Mouse (Mus musculus) lung, postnatal 4 days (tissue): ENCODE measurements around the gene Pum1.
"Not testable (repeated sequence)": the region's sequence is repeated elsewhere in the genome, so short reads cannot be mapped to it uniquely, and the experiment has no call there.

Experiments used
- DNase-seq, 2 experiments: peaks; one replicate each; pipeline ENCODE4 v3.0.0; 2021

Gene Pum1

GRCm38 (mm10) chr4:130662979-130663725 is at the start of gene Pum1:
TSS of gene Pum1 (plus strand) at chr4:130663321.
- DNase-seq = peak; percentile 91 to 95

GRCm38 (mm10) chr4:130629391-130629790 is 33.7 kb upstream of the Pum1 start:
- DNase-seq = peak; percentile 25 to 34

GRCm38 (mm10) chr4:130630232-130630847 is 32.8 kb upstream of the Pum1 start:
- no peak for DNase-seq

GRCm38 (mm10) chr4:130635076-130635475 is 28.0 kb upstream of the Pum1 start:
- not testable (repeated sequence) for DNase-seq

- DNase-seq = no peak
These were observed 26.4 kb upstream of the Pum1 start for GRCm38 (mm10) chr4:130636761-130637160.

GRCm38 (mm10) chr4:130637488-130638422 is 25.4 kb upstream of the Pum1 start:
- no peak for DNase-seq

- no peak for DNase-seq
These were observed 22.9 kb upstream of the Pum1 start for GRCm38 (mm10) chr4:130640031-130640717.

GRCm38 (mm10) chr4:130642468-130642867 is 20.7 kb upstream of the Pum1 start:
- no peak for DNase-seq

GRCm38 (mm10) chr4:130645426-130645825 is 17.7 kb upstream of the Pum1 start:
- no peak for DNase-seq

- no peak for DNase-seq
These were observed 11.8 kb upstream of the Pum1 start for GRCm38 (mm10) chr4:130651286-130651685.

- DNase-seq = no peak
These were observed 10.6 kb upstream of the Pum1 start for GRCm38 (mm10) chr4:130652546-130652945.

GRCm38 (mm10) chr4:130657820-130658565 is 5.1 kb upstream of the Pum1 start:
- DNase-seq = no peak

GRCm38 (mm10) chr4:130659470-130659869 is 3.7 kb upstream of the Pum1 start:
- no peak for DNase-seq

- DNase-seq = no peak
These were observed 3.0 kb upstream of the Pum1 start for GRCm38 (mm10) chr4:130660106-130660505.

- no peak for DNase-seq
These were observed 2.0 kb upstream of the Pum1 start for GRCm38 (mm10) chr4:130661151-130661550.

GRCm38 (mm10) chr4:130662305-130662704 is 816 bp upstream of the Pum1 start:
- DNase-seq = not testable (repeated sequence)

GRCm38 (mm10) chr4:130663810-130664401 is 785 bp downstream of the Pum1 start:
- peak; percentile 29 to 35 for DNase-seq

- no peak for DNase-seq
These were observed 1.4 kb downstream of the Pum1 start for GRCm38 (mm10) chr4:130664414-130665029.

- DNase-seq = no peak
These were observed 2.1 kb downstream of the Pum1 start for GRCm38 (mm10) chr4:130665176-130665575.

GRCm38 (mm10) chr4:130667686-130668085 is 4.6 kb downstream of the Pum1 start:
- no peak for DNase-seq

- no peak for DNase-seq
These were observed 5.4 kb downstream of the Pum1 start for GRCm38 (mm10) chr4:130668541-130668940.
